Mouse (Mus musculus): ENCODE measurements around the gene Usp50. TPM values are rescaled to one million over a fixed set of nuclear protein-coding genes. Genes with fewer than 3 reads are reported as not detected.

The Usp50 gene
- total RNA-seq, 1 experiment from 2014 or later = 0.69 TPM

DNA sequence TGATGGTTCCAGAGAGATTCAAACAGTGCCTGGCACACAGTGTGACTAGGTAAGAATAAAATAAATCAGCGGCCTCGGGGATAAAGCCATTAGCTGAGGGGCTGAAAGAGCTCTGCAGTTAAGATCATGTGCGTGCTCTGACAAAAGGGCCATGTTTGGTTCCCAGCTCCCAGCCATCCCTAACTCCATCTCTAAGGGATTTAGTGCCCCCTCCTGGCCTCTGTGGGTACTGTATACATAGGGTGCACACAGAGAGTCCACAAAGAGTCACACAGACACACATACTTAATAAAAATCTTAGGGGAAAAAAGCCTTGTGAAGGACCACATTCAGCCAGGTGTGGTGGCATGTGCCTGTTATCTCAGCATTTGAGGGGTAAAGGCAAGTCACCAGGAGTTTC, 15.7 kb downstream of the Usp50 start:
- ATAC-seq (replicated peaks in 1 of 2; ENCODE audit: insufficient read depth in 1 of 2, low FRiP score in 2 of 2, low TSS enrichment in 1 of 2, low read depth in 1 of 2, poor library complexity in 2 of 2, severe bottlenecking in 2 of 2) = no peak

DNA sequence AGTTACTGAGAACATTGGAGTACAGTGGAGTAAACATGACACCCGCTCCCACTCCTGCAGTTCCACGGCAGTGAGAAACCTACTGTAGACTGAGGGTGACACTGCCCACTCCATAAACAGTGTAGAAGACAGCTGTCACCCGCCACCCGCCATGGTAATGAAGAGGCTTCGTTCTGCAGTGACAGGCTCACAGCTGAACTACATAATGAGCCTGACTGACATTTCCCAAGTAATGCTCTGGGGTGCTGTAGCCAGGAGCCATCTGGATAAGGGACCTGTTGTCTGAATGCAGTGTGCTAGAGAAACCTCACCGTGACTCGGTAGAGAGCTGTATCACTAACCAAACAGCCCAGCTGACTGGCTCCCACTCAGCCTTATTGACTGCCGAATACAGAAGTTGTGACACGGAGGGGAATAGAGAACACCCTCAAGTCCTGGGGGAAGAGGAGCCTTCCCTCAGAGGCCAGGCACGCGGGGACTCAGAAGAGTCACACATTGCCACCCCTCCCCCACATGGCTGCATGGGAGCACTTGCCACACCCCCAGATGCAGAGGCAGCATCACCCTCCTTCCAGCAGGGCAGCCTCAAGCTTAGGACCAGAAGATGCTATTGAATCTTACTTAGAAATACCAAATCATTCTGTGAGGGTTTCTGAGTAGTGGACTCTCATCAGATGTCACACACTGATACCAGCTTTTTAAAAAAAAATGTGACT, 17.2 kb downstream of the Usp50 start:
- ATAC-seq (replicated peaks in 1 of 2; ENCODE audit: insufficient read depth in 1 of 2, low FRiP score in 2 of 2, low TSS enrichment in 1 of 2, low read depth in 1 of 2, poor library complexity in 2 of 2, severe bottlenecking in 2 of 2) = no peak

GRCm38 (mm10) chr2:126759351-126759750, 23.9 kb downstream of the Usp50 start:
- ATAC-seq (replicated peaks in 1 of 2; ENCODE audit: insufficient read depth in 1 of 2, low FRiP score in 2 of 2, low TSS enrichment in 1 of 2, low read depth in 1 of 2, poor library complexity in 2 of 2, severe bottlenecking in 2 of 2) = no peak

- ATAC-seq (replicated peaks in 1 of 2; ENCODE audit: insufficient read depth in 1 of 2, low FRiP score in 2 of 2, low TSS enrichment in 1 of 2, low read depth in 1 of 2, poor library complexity in 2 of 2, severe bottlenecking in 2 of 2) = no peak
These were observed 27.6 kb downstream of the Usp50 start for GRCm38 (mm10) chr2:126755664-126756063.

- no peak for ATAC-seq (replicated peaks in 1 of 2; ENCODE audit: insufficient read depth in 1 of 2, low FRiP score in 2 of 2, low TSS enrichment in 1 of 2, low read depth in 1 of 2, poor library complexity in 2 of 2, severe bottlenecking in 2 of 2)
These were observed 39.9 kb downstream of the Usp50 start for GRCm38 (mm10) chr2:126743389-126743788.

DNA sequence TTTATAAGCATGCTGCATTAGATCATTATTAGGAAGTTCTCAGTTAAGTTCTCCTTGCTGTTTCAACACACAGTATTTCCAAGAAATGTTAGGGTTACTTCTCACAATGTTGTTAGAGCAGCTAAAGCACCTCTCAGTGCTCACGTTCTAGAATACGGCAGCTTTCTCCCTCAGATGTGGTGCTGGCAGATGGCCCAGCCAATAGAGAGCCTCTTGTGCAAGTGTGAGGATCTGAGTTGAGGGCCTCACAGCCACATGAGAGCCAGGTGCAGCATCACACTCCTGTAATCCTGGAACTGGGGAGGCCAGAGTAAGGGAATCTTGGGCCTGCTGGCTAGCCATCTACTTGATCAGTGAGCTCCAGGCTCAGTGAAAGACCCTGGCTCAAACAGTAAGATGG, 43.0 kb downstream of the Usp50 start:
- no peak for ATAC-seq (replicated peaks in 1 of 2; ENCODE audit: insufficient read depth in 1 of 2, low FRiP score in 2 of 2, low TSS enrichment in 1 of 2, low read depth in 1 of 2, poor library complexity in 2 of 2, severe bottlenecking in 2 of 2)

DNA sequence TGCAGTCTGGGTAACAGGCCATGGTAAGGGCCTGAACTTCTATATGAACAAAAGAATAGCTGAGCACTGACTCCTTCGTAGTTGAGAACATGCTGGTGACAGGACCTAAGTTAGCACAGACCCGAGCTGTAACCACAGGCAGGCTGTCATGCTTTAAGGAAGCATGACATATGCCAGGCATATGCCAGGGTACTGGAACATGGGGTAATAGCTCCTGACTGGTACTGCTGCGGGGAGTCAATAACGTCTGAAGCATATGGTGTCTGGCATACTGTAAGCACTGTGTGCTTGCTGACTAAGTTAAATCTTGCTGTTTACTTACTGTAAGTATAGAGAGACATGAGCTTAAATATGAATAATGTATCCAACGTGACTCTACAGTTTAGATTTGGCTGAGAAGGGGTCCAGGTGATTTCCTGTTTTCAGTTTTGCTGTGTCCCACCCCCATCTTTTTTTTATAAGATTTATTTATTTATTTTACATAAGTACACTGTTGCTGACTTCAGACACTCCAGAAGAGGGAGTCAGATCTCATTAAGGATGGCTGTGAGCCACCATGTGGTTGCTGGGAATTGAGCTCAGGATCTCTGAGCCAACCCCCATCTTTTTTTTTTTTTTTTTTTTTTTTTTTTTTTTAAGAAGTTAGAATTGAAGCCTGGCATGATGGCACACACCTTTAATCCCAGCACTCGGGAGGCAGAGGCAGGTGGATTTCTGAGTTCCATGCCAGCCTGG, 47.8 kb downstream of the Usp50 start:
- ATAC-seq (replicated peaks in 1 of 2; ENCODE audit: insufficient read depth in 1 of 2, low FRiP score in 2 of 2, low TSS enrichment in 1 of 2, low read depth in 1 of 2, poor library complexity in 2 of 2, severe bottlenecking in 2 of 2) = no peak

- ATAC-seq (replicated peaks in 1 of 2; ENCODE audit: insufficient read depth in 1 of 2, low FRiP score in 2 of 2, low TSS enrichment in 1 of 2, low read depth in 1 of 2, poor library complexity in 2 of 2, severe bottlenecking in 2 of 2) = no peak
These were observed 52.8 kb downstream of the Usp50 start for GRCm38 (mm10) chr2:126730502-126730901.

GRCm38 (mm10) chr2:126729207-126729606, 54.1 kb downstream of the Usp50 start:
- ATAC-seq (replicated peaks in 1 of 2; ENCODE audit: insufficient read depth in 1 of 2, low FRiP score in 2 of 2, low TSS enrichment in 1 of 2, low read depth in 1 of 2, poor library complexity in 2 of 2, severe bottlenecking in 2 of 2) = no peak

GRCm38 (mm10) chr2:126712950-126713349, 70.3 kb downstream of the Usp50 start:
- ATAC-seq (replicated peaks in 1 of 2; ENCODE audit: insufficient read depth in 1 of 2, low FRiP score in 2 of 2, low TSS enrichment in 1 of 2, low read depth in 1 of 2, poor library complexity in 2 of 2, severe bottlenecking in 2 of 2) = no peak

GRCm38 (mm10) chr2:126712526-126712925, 70.7 kb downstream of the Usp50 start:
- ATAC-seq (replicated peaks in 1 of 2; ENCODE audit: insufficient read depth in 1 of 2, low FRiP score in 2 of 2, low TSS enrichment in 1 of 2, low read depth in 1 of 2, poor library complexity in 2 of 2, severe bottlenecking in 2 of 2) = no peak

GRCm38 (mm10) chr2:126708361-126708760, 74.9 kb downstream of the Usp50 start:
- ATAC-seq (replicated peaks in 1 of 2; ENCODE audit: insufficient read depth in 1 of 2, low FRiP score in 2 of 2, low TSS enrichment in 1 of 2, low read depth in 1 of 2, poor library complexity in 2 of 2, severe bottlenecking in 2 of 2) = no peak

GRCm38 (mm10) chr2:126707438-126707779, 75.9 kb downstream of the Usp50 start:
- no peak; a peak in 1 of 4 replicates for ATAC-seq (replicated peaks in 1 of 2; ENCODE audit: insufficient read depth in 1 of 2, low FRiP score in 2 of 2, low TSS enrichment in 1 of 2, low read depth in 1 of 2, poor library complexity in 2 of 2, severe bottlenecking in 2 of 2)

DNA sequence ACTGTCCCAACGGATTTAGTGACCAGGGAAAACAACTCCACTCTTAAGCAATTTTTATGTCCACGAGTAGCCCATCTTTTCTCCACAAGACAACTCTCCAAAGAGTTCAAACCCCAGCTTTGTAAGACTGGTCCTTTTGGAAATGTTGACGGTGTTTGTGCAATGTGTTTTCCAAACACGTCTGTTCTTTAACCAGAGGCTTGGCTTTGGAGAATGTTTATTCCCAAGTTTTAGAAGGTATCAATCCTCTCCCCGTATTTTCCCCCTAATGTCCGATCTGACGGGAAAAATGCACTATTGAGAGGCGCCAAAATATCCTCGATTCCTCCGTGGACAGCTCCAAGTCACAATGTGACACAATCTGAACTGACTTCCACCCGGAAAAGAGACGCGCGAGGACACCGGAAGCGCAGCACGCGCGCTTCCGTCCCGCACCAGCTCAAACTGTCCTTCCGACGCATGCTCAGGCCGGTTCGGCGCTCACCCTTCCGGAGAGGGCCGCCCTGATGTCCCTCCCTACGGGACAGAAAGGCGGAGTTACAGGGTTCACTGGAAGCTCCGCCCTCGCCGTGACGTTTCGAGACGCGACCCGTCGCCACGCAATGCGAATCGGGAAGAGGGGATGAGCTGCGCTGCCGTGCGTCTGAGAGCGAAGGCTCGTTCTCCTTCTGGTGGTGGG, 76.4 kb downstream of the Usp50 start, which contains the start of gene Usp8:
TSS of gene Usp8 (plus strand) at position 570 of the 679 bp plus-strand sequence.
- peak; percentile 98 to 99 for ATAC-seq (replicated peaks in 1 of 2; ENCODE audit: insufficient read depth in 1 of 2, low FRiP score in 2 of 2, low TSS enrichment in 1 of 2, low read depth in 1 of 2, poor library complexity in 2 of 2, severe bottlenecking in 2 of 2)

DNA sequence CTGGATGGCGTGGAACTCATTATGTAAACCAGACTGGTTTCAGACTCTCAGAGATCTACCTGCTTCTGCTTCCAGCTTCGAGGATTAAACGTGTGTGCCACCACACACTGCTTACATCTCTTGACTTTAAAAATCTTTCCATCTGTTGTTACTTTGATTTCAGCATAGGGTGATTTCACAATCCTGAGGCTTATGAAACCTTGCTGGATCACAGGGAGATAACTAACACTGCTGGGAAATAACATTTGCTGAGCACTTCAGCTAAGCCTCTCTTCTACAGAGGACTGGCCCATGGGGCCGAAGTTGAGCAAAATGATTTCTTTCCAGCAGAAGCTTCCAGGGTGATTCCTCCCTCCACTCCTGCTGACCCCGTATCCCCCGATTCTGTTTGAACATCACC, 88.0 kb downstream of the Usp50 start:
- no peak for ATAC-seq (replicated peaks in 1 of 2; ENCODE audit: insufficient read depth in 1 of 2, low FRiP score in 2 of 2, low TSS enrichment in 1 of 2, low read depth in 1 of 2, poor library complexity in 2 of 2, severe bottlenecking in 2 of 2)

DNA sequence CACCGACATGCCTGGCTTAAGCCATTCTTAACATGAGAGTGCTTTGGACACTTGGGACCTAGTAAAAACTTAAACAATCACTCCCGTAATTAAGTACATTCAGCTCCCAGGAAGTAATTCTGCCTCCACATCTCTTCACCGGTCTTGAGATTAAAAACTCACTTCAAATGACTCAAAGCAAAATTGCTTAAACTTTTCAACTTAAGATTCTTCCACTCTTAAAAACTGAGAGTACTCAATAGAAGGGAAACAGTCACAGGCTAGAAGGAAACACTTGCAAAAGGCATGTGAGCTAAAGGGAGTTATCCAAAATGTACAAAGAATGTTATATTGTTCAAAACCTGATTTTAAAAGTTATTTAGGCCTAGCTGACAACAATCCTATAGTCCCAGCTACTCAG, 92.0 kb downstream of the Usp50 start:
- no peak for ATAC-seq (replicated peaks in 1 of 2; ENCODE audit: insufficient read depth in 1 of 2, low FRiP score in 2 of 2, low TSS enrichment in 1 of 2, low read depth in 1 of 2, poor library complexity in 2 of 2, severe bottlenecking in 2 of 2)

DNA sequence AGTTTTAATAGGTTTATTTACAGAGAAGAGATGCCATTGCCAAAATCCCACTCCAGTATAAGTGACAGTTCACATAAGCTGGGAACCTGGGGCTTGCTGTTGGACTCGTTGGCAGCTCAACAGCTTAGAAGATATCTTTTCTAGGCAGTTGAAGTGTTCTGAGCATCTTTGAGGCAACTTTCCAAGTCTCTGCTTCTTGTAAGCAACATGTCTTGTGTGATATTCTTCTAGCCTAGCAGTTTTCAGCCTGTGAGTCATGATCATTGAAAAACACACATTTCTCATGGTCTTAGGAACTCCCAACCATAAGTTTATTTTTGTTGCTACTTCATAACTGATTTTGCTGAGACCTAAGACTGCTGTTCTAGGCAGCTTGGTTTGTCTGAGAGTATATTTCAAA, 100.3 kb downstream of the Usp50 start:
- no peak for ATAC-seq (replicated peaks in 1 of 2; ENCODE audit: insufficient read depth in 1 of 2, low FRiP score in 2 of 2, low TSS enrichment in 1 of 2, low read depth in 1 of 2, poor library complexity in 2 of 2, severe bottlenecking in 2 of 2)

- peak; percentile 65 to 69 for ATAC-seq (replicated peaks in 1 of 2; ENCODE audit: insufficient read depth in 1 of 2, low FRiP score in 2 of 2, low TSS enrichment in 1 of 2, low read depth in 1 of 2, poor library complexity in 2 of 2, severe bottlenecking in 2 of 2)
These were observed 100.9 kb downstream of the Usp50 start for GRCm38 (mm10) chr2:126682333-126682732.
